Mouse (Mus musculus) cerebellum, adult 2 months (tissue): ENCODE measurements around the gene Egln1.

Experiments
- CTCF ChIP-seq: fragments of 200-500 bp; IDR thresholded peaks from 2 replicates; pipeline ENCODE4 v1.5.1; 2011; ENCODE audit warnings: low read depth, mild to moderate bottlenecking, control low read depth, low read length, moderate library complexity, borderline replicate concordance; ENCODE audit not compliant: insufficient read depth
- POLR2A ChIP-seq: fragments of 200-500 bp; IDR thresholded peaks from 2 replicates; pipeline ENCODE4 v1.6.1; 2011; ENCODE audit warnings: low read length, control low read depth, borderline replicate concordance; ENCODE audit not compliant: insufficient read depth

- TF ChIP-seq CTCF (no peak), POLR2A (no peak)
Observed at GRCm38 (mm10) chr8:124980036-124980435, 30.9 kb upstream of the Egln1 start.
